Mouse (Mus musculus): Measurements from ENCODE around the gene C87436.
"Not testable (repeated sequence)": the region's sequence is repeated elsewhere in the genome, so short reads cannot be mapped to it uniquely, and the experiment has no call there.

The C87436 gene

DNA sequence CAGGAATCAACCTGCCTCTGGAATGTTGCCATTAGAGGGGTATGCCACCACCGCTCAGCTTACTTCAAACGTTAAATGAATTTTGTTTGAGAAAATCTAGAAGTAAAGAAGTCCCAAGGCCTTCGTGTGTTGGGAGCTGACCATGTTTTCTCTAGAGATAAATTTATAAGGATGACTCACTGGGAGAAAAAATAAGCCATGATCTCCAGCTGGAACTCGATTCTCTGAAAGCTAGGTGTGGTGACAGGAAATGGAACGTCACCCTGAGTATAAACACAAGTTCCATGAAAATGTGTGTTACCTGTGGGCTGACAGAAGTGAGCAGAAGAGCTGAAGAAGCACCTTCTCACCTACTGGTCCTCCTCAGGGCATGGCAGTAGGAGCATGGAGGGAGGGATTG lies 38.8 kb downstream of the C87436 start:
- in situ Hi-C loops (cut with MboI, MseI) = loop anchor here (5.0 to 10.0 kb wide), 2 partner anchors 48 to 50 kb away; partner anchors contain the start of gene Pcbp1 (in 2 of the 2)

DNA sequence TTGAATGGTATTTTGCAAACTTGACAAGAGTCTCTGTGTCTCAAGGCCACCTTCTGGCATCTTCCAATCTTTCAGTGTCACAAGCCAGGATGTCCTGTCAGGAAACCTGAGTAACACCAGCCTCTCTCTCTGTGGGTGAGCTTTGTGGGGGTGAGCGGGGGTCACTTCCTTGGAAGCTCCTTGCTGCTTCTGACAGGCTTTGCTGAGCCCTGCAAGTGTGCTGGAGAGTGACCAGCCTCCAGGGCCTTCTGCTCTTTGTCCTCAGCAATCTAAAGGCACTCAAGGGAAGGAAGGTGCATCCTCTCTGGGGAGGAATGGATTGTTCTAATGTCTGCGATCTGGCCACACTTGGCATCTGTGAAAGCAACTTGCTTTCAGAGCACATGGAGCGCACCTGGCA lies 41.1 kb downstream of the C87436 start:
- in situ Hi-C loops (cut with MboI, MseI) = loop anchor here (5.0 to 10.0 kb wide), 2 partner anchors 45 to 48 kb away; partner anchors contain the start of gene Pcbp1 (in 2 of the 2)

DNA sequence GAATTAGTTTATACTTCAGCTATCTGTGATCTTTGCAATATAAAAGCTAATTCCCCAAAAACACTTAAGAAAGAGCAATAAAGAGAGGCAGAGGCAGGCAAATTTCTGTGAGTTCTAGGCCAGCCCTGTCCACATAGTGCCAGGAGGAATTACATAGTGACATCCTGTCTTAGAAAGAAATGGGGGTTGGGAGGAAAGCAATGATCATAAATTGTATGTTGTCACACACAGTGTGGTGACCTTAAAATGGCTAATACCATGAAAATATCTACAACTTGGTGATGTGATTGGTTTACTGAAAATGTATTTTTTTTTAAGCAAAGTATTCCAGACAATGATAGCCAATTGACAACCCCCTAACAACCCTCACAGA lies 41.6 kb downstream of the C87436 start:
- in situ Hi-C loops (cut with MboI, MseI) = loop anchor here (5.0 to 10.0 kb wide), 2 partner anchors 45 to 47 kb away; partner anchors contain the start of gene Pcbp1 (in 2 of the 2)

DNA sequence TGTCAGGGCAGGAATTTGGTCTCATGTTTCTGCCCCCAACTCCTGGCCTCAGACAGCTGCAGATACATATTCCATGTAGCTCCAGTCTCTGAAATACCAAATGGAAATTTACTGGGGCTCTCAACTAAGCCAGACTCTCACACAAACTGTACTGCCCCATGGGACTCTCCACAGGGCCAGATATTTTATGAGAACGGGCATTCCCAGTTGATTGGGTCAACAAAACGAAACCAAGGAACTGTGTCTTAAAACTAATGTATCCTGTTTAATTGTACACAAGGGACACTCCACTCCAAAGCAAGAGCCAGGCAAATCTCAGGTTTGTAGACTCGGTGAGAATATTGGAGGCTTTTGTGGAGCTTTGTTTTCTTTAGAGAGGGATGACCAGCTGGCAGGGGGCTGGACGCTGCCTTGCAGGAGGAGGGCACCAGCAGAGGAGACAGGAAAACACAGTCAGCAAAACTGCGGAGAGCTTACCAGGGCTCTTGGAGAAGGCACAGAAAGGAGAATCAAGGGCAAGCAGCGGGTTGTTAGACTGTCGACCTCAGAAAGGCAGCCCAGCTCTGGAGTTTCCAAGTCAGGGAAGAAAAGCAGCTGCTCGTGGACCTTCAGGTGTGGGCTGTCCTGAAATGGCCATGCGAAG lies 42.1 kb downstream of the C87436 start:
- in situ Hi-C loops (cut with MboI, MseI) = no loop called here

DNA sequence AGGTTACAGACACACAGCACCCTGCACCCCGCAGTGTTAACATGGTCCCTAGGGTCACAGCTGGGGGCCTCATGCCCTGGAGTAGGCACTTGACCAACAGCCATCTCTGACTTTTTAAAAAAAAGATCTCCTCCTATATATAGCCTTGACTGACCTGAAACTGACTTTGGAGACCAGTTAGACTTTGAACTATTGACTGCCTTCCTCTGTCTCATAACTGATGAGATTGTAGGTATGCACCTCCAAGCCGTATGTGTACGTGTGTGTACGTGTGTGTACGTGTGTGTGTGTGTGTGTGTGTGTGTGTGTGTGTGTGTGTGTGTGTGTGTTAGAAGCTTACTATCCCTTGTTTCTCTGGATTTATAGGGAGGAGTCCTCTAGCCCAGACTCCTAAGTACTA lies 43.7 kb downstream of the C87436 start:
- in situ Hi-C loops (cut with MboI, MseI) = no loop called here

DNA sequence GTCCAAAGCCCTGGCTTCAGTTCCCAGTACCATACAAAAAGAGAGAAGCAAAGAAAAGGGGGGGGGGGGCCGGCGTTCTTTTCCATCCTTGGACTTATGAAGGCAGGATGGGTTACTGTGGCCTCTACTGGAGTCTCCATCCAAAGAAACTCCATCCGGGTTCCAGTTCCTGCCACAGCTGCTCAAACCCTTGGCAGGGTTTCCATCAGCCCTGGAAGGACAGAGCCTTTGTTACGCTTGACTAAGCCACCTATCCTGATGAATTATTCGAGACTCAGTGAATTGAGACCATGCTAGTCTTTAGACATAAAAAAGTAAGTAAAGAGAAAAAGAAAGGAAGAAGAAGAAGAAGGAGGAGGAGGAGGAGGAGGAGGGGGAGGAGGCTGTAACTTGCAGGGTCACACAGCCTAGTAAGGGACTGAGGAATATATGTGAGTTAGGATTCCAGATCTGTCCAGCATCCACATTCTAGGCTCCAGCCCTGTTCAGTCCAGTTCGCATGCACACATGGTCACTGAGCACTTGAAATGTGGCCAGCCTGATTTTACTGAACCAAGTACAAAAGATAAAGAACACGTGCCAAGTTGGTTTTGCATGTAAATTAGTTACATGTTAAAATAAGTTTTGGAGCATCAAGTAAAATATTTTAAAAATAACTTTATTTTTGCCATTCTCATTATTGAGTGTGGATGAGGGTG lies 47.9 kb downstream of the C87436 start:
- in situ Hi-C loops (cut with MboI, MseI) = no loop called here

DNA sequence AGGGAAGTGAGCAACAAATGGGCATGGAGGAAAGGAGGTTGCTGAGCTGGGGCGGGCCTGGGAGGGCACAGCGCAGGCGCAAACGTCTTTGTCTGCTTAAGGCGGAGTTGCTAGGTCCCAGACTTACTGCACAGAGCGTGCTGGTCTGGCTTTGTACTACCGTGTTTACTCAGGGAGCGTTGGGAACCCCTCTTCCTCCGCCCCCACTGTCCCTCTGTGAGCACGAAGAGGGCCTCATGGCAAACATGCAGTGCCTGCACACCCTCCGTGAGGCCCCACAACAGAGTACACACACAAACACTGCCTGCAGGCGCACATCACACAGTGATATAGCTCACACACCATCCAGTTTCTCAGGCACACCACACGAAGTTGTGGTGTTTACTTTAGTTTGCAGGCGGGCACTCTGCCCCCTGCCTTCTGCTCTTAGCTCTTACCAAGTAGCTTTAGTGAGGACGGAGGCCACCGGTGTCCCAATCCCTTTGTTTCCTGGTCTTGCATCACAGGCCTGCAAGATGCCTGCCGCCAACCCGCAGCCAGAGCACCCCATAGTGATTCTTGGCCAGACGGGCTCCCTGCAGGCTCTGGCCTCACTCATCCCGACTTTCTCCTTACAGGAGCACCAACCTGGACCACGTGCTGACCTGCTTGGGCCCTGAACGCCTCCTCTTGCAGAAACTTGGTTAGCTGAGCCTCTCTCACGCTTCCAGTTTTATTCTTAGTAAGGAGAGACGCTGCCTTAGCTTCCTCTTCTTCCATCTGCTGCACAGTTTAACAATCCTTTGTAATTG lies 49.4 kb downstream of the C87436 start:
- in situ Hi-C loops (cut with MboI, MseI) = no loop called here

DNA sequence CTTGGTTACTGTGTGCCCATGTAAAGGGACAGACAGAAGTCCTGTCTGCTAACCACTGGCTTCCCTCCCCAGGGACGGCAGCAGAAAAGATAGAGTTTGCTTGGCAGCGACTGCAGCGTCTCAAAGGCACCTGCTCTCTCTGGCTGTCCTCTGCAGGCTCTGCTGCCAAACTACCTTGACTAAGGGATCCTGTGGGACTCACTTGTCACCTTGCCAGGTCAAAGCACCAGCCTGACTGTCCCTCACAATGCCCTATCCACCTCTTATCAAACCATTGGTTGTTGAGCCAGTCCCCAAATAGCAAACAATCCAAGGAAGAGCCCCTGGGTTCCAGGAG lies 49.9 kb downstream of the C87436 start:
- in situ Hi-C loops (cut with MboI, MseI) = no loop called here

DNA sequence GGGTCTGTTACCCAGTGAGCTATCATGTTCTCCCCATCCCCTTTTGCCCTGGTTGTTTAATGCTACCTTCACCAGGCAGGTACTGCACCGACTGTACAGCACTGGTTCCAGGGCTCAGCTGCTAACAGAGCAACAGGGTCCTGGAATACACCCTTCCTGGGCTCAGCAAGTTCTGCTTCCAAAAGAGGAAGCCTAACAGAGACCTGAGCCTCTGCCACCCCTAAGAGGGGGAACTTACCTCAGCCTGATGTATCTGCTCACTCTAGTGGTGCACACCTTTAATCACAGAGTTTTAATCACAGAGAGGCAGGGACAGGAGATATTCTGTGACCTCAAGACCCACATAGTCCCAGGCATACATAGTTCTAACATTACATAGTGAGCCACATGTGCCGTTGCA lies 51.8 kb downstream of the C87436 start:
- in situ Hi-C loops (cut with MboI, MseI) = no loop called here

DNA sequence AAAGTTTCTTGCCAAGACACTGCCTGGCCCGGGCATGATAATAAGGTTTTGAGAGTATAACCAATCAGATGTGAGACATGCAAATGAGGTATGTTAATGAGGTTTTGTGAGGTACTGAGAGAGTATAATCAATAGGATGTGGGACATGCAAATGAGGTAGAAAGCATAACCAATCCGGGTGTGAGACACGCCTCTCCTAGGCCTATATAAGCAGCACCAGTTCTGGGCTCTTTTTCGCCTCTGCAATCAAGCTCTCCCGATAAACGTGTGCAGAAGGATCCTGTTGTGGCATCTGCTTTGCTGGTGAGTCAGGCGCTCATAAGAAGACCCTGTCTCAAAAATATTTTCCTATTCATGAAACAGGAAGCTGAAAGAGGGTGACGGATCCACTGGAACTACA lies 52.2 kb downstream of the C87436 start:
- in situ Hi-C loops (cut with MboI, MseI) = not testable (repeated sequence)

DNA sequence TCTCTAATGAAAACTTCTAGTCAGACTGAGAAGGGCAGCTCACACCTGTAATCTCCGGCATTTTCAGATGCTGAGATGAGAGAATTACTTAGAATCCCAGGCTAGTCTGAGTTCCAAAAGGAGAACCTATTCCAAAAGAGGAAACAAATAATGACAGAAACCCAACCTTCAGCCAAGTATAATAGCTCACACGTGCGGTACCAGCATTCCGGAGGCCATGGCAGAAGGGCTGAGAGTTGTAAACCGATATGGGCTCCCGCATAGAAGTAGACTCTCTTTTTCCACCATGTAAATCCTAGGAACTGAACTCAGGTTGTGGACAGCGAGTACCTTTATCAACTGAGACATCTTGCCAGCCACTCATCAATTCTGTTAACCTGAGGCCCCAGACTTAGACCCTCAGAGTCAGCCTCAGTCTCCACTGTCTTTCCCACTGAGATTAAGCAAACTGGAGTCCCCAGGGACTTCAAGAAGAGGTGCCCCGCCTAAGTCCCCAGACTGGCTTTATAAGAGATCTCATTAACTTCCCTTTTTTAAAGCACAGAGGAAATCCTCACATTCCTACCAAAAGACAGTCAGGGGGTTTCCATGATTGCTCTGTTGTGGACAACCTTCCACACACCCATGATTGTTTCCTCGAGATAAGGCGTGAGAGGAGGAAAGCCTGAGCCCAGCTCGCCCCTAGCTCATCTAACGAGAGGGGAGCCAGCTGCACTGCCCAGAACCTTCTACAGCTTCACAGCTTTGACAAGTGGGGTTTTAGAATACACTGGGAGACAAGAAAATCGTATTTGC lies 55.5 kb downstream of the C87436 start:
- in situ Hi-C loops (cut with MboI, MseI) = no loop called here

DNA sequence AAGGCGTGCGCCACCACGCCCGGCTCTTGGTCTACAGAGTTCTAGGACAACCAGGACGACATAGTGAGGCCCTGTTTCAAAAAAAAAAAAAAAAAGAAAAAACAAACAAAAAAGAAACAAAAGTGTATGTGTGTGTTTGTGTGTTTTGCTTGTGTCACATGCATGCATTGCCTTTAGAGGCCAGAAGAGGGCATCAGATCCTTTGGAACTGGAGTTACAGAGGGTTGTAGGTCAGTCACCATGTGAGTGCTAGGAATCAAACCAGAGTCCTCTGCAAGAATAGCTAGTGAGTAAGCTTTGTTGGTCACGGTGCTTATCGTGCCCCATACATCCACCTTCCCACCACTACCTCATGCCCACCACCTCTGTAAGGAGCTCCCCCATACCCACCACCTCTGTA lies 56.6 kb downstream of the C87436 start:
- in situ Hi-C loops (cut with MboI, MseI) = no loop called here

DNA sequence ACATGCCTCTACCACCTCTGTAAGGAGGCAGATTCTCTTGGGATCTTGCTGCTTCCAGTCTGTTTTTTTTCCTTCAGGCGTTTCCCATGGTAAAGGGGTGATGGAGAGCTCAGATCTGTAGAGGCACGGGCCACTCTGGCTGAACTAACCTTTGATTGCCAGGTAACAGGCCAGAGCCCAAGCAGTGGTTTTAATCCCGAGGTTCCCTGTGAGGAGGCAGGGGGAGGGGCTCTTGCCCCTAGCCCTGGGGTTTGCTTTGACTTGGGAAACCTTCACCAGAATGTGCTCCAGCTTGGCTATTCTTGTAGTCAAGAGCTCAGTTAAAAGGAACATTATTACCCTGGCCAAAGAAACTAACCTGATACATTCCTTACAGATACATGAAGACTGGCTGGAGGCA lies 57.5 kb downstream of the C87436 start:
- in situ Hi-C loops (cut with MboI, MseI) = no loop called here

DNA sequence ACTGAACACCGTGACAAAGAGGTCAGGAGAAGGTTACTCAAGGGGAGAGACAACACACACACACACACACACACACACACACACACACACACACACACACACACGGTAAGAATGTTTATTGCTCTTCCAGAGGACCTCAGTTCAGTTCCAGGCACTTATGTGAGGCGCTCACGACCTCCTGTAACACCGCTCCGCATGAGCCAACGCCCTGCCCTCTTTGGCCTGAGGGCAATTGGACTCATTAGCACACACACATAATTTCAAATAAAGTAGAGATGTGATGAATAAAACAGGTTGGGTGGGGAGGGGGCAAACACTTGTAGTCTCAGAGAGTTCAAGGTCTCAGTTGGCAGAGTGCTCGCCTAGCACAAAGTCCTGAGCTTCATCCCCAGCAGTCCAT lies 58.0 kb downstream of the C87436 start:
- in situ Hi-C loops (cut with MboI, MseI) = no loop called here

DNA sequence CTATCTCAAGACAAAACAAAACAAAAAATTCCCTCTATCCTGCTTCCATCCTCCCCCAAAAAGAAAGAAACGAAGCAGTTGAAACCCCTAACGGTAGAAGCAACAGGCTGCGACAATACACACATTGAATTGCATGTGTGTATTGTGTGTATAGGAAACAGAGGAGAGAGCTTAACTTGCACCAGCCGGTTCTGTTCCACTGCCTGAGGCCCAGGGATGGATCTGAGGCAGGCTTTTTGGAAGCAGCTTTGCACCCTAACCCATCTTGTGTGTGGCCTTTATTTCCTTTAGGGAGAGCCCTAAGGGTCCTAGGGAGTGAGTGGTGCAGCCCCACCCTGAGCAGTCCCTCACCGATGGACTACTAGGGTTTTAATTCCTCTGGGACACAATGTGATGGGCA lies 58.4 kb downstream of the C87436 start:
- in situ Hi-C loops (cut with MboI, MseI) = no loop called here

DNA sequence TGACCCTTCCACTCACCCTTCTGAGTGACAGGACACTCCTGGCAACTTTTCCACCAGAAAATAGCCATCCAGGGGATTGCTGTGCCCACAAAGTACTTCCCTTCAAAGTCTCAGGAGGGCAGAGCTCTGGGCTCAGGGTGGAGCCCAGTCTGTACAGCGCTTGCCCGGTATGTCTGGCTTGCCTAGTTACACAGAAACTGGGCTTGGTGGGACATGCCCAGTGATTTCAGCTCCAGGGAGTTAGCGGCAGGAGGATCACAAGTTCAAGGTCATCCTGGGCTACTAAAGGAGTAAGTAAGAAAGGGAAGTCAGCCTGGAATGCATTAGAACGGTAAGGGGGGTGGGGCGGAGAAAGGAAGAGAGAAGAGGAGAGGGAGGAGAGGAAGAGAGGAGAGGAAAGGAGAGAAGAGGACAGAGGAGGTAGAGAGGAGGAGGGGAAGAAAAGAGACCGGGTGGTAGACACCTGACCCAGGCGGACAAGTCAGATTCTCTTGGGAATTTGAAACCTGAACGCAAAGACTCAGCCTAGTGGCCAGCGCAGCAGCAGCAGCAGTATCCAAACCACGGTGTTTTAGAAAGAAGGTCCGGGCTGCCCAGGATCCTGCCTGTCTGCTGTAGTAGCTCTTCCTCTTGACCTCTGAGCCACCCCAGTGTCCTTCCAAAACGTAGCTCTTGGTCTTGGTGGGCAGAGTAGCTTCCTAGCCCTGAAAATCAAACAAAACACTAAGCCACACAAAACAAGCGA lies 59.1 kb downstream of the C87436 start:
- in situ Hi-C loops (cut with MboI, MseI) = no loop called here

DNA sequence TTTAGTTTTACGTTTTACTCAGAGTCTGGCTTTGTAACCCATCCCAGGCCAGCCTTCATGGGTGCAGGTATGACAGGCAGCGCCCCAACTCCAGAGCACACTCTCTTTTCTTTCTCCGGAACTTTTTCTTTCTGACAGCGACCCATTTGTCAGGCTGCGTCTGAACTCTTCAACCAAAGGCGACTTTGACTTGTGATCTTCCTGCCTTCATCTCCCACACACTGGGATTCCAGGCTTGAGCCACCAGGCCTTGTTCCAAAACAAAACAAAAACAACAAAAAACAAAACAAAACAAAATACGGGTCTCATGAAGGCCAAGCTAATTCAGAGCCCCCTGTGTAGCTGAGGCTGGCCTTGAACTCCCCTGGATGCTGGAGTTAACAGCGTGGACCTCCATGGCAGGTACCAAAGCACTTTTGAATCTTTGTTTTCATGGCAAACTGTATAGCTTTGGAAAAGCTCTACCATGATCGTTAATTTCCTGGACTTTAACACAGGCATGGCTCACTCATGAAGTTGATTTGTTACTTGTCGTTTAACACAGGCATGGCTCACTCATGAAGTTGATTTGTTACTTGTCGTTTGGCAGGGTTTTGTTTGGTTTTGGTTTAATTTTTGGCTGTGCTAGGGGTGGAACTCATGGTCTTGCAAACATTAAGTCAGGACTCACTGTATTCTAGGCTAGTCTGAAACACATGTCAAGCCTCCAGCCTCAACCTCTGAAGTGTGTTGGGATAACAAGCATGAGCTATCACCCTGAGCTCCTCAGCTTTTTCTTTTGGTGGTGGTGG lies 60.0 kb downstream of the C87436 start:
- in situ Hi-C loops (cut with MboI, MseI) = no loop called here

DNA sequence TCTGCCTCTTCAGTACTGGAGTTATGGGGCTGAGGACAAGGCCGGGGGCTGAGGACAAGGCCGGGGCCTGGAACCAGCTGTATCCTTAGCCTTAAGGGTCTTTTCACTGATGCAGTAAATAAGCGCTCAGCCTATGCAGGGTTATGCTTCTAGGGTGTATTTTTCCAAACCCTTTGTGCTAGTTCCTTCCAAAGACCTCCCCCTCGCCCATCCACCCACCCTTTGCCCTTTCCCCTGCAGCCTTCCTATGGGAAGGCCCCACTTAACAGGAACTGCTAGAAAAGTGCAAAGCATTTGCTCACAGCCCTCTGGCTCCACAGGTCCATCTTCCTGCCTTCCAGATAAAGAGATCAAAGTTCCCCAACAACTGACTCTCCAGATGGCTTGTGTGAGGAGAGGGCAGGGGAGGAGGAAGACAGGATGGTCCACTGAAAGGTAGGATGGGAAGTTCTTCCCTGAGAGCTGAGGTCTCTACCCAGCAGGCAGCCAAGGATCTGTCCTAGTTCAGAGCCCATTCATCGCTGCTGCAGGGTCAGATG lies 61.5 kb downstream of the C87436 start:
- in situ Hi-C loops (cut with MboI, MseI) = no loop called here

DNA sequence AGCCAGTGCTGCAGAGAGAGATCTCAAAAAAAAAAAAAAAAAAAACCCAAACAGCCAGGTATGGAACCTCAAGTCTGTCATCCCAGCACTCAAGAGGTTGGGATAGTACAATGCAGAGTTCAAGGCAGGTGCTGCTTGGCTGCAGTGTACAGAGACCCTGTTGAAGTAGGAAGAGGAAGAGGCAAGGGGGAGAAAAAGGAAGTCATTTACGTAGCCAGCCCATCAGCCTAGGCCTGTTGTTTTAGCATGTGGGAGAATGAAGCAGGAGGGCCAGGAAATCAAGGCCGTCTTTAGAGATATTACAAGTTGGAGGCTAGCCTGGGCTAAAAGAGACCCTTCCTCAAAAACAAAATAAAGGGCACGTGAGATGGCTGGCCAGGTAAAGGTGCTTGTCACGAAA lies 65.3 kb downstream of the C87436 start:
- in situ Hi-C loops (cut with MboI, MseI) = no loop called here

DNA sequence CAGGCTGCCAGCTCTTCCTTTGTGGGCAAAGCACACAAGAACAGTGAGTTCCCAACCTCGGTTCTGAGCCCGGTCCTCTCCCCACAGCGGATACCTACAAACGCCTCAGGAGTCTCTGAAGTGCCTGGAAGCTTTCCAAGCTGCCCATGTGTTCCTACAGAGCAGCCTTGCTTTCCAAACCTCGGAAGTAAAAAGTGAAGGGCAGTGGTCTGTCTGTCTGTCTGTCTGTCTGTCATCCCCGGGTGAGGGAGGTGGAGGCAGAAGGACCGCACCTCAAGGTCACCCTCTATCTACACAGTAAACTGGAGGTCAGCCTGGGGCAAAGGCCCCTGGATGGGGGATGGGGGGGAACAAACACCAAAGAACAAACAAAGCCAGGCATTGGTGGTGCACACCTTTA lies 67.5 kb downstream of the C87436 start:
- in situ Hi-C loops (cut with MboI, MseI) = no loop called here

Data from T-helper 17 cell (primary cell).